Mouse (Mus musculus) testis, postnatal 10 days (tissue): Measurements from ENCODE around the gene Gnb1.
A peak's percentile ranks its signal among the peaks of the same experiment; 100 is the strongest.

Experiments
- DNase-seq: peaks from one replicate; pipeline ENCODE4 v3.0.0; 2021; ENCODE audit warnings: low spot score

Gnb1 gene

DNA sequence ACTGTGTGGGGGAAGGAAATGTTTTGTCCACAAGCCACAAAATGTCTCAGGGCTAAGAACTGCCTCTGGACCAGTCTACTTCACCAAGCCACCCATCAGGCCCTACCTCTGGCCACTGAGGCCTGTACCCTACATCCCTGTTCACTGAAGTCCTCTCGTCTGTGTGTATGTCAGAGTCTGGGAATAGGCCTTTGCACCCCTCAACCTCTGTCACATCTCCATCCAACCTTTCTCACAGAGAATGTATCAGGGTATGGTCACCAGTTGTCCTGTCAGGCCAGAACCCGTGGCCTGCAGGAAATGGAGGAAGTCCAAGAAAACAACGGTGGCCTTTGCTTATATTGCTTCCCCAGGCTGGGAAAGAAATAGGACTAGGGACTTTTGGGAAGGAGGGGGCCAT is 5.6 kb upstream of the Gnb1 start:
- DNase-seq: no peak

DNA sequence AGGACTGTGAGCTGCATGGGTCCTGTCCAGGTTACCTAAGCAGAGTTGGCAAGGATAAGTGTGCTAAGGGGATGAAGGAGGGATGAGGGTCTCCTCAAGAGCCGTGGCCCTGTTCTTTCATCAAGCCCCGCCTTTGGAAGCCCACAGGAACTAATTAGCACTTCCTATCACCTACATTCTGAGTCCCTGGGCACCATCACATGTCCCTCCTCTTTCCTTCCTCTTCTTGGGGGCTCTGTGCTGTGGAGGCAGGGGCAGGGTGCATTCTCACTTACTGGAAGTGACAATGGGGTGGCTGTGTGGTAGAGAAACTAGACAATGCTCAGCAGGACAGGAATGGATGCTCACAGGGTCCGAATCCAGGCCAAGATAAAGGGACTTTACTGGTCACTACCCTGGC is 3.4 kb upstream of the Gnb1 start:
- no peak for DNase-seq

DNA sequence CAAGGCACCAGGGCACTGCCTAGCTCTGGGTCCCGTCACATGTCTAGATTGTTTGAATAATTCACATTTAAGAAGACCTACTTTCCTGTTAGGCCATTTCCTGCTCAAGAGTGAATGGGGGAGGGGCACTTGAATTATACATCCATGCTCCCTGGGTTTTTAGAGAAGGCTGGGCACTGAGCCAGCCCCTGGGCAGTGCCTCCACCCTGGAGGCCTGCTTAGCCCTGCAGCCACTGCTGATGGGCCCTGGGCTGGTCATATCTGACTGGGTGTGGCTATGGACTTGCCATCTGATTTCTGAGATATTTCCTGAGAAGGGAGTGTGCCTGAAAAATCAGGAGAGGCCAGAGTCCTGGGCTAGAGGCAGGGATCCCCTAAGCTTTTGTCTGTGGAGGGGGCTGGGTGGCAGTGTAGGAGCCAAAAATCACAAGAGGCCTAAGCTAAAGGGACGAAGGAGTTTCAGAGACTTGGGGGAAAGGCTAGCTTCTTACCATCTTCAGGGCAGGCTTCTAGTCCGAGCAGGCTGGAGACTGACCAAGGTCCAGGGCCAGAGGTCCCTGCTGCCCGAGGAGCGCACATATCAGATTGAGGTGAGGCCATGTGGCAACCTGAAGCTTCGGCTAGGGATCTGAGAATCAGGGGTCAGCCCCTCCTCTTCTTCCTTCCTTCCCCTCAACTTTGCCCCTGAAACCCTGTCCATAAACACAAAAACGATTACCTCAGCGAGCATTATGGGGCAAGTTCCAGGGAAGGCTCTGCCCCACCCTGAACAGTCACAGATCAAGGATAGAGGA is 2.7 kb upstream of the Gnb1 start:
- peak; percentile 58 for DNase-seq

DNA sequence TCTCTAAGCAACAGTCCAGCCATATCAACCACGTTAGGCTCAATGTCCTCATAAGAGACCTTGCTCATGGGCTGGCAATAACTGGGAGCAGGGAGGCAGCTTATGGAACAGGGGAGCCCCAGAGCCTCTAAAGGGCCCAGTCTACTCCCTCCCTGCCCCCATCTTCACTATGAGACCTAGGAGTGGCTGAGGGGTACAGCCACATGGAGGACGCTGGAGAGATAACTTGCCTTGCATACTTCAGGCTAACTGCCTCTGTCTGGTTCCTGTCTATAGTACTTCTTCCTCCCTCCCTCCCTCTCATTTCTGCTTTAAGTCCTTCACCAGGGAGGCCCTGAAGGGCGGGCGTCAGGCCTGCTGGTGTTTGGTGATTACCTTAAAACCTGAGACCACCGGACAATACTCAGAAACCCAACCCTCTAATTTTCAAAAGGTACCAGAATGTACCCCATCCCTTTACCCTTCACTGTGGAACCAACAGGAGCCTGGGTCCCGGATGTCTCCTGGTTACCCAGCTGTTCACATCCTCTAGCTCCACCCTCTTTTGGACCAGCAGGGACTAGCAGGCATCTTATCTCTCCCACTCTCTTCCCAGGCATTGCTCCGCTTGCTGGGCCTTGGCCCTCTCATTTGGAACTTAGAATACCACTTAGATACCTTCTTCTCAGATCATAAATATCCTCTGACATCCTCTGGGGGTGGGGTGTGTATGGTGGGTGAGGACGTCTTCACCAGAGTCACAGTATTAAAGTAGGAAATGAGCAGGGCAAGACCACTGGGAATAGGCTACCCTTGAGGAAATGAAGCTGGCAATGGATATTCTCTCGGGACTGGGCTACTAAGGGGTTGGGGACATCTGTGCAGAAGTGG is 1.8 kb upstream of the Gnb1 start:
- no peak for DNase-seq

DNA sequence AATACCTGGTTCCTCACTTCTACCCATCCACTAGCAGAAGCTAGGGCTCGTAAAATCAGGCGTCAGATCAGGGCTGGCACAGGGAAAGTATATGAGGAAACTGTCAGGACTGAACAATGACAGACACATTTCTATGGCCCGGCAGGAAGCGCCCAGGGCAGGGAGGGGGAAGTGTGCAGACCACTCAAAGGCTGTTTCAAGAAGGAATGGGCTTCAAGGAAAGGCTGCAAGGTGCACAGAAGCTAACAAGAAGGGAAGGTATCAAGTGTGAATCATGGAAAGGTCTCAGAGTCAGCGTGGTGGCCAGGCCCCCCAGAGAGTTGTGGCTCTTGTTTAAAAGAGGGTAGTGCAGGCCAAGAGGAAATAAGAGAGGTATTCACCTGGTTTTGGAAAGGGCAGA is 705 bp upstream of the Gnb1 start:
- no peak for DNase-seq

DNA sequence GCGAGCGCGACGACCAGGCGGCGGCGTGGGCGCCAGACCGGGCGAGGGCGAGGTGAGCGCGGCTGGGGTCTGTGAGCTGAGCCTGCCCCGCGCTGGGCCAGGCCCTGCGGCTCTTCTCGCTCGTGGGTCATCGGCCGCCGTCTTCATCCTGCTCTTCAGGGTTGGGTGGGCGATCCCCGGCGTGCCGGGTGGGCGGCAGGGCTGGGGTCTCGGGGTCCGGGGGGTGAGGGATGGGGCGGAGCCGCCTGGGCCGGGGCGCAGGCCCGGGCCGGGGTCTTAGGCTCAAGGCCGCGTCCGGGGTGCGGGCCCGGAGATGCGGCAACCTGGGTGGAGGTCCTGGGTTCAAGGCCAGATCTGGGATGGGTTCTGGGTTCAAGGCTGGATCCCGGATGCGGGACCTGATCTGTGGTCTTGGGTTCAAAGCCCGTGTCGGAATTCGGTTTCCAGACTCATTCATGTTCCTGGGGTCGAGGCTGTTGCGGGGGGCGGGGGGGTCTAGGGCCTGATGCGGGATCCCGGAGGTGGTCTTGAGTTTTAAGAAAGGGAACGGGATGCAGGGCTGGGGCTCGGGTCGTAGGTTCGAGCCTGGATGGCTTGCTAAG is 469 bp downstream of the Gnb1 start:
- no peak for DNase-seq

DNA sequence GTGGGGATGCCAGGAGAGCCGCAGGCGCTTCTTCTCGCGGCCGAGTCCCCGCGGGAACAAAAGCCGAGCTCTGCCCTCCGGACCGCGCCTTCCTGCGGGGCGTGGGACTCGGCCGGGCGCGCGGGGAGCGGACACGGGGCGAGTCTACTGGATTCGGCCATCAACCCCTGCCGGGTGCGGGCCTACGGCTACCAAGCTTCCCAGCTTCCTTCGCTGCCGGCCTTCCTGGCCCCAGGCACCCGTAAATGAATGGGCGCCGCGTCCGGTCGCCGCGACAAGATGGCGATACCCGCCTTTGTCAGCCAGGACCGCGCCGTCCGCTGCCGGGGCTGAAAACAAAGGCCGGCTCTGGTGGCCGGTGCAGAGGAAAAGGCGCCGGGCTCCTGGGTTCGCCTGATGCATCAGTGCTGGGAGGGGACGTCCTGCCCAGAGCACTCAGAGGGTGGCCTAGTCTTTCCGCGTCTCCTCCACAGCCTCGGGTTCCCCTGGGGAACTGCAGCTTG is 1.0 kb downstream of the Gnb1 start:
- peak; percentile 72 for DNase-seq

DNA sequence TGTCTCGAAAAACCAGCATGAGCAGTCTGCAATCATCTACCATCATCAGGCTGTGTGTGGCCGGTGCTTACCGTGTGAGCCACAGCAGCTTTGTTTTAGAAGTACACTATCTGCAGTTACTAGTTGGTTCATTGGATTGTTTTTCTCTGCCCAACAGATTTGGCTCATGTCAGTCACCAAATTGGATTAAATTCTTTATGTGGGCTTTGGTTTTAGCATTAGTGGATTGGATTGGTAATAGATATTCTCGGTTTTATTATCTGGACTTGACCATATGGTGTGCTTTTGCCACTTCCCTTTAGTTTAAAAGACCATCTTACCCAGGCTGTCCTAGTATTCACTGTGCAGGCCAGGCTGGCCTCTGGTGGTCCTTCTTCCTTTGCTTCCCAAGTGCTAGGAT is 3.7 kb downstream of the Gnb1 start:
- no peak for DNase-seq

DNA sequence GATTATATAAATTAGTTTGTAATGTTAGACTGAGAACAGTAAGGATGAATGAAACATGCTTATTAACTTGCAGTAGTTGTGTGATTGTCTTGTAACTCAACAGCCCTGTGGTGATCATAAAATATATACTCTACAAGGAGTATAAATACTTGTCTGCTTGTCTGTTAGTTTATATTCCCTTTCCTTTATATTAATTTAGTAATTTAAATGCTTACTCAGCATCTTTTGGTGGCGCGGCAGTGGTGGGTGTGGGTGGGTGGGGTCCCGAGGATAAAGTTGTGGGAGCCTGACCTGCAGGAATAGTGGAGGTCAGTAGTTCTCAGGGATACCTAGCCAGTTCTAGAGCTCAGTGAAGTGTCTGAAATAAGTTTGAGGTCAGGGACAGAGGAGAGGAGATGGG is 6.8 kb downstream of the Gnb1 start:
- no peak for DNase-seq

DNA sequence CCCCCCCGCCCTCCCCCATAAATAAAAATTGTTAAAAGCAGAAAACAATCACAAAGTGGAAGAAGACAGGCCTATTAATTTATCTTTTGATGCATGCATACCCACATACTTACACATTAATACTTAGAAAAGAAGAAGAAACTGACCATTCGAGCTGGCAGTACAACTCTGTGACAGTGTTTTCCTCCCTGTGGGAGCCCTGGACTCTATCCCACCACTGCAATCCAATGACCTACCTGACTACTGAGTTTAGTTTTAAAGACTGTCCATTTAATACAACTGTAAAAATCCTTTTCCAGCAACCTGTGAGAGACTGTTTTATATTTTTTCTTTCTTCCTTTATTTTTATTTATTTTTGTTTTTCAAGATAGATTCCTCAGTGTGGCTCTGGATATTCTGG is 10.0 kb downstream of the Gnb1 start:
- DNase-seq: no peak

DNA sequence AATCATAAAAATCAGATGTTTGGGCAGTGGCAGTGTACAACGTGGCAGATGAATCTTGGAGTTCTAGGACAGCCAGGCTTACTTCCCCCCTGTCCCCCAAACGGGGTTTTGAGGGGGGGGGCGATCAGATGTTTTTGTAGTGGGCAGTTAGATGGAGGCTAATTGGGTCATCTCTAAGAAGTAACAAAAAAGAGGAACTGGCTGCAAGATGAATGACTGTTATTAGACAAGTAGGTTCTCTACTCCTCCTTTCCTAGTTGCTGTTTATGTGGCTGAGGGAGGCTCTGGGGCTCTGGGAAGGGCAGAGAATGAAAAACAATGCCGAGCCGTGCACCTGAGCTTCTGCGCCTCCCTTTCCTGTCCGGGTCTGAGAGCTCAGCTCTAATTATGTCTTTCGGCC is 13.9 kb downstream of the Gnb1 start:
- no peak for DNase-seq

DNA sequence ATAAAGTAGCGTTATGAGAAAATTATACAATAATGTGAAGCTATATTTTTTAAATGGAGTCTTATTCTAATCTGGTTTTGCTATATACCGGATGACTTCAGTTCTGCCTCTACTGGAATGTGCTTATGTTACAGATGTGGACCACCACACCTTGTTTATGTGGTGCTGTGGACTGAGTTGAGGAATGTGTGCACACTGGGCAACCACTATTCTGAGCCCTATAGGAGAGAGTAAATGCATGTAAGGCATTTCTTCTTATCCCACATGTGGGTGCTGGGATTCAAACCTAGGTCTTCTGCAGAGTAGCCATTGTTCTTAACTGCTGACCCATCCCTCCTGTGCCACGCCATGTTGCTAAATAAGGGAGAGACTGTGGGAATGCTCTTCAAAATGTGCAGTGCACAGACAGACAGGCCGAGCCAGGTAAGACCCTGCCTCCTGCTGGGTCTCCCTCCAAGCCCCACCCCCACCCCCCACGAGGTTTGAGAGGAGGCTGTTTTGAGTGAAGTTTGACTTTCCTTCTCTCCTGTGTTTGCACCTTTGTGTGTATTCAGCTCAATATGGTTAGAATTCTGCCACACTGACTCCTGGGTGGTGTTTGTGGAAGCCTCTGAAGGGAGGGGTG is 14.6 kb downstream of the Gnb1 start:
- no peak for DNase-seq

DNA sequence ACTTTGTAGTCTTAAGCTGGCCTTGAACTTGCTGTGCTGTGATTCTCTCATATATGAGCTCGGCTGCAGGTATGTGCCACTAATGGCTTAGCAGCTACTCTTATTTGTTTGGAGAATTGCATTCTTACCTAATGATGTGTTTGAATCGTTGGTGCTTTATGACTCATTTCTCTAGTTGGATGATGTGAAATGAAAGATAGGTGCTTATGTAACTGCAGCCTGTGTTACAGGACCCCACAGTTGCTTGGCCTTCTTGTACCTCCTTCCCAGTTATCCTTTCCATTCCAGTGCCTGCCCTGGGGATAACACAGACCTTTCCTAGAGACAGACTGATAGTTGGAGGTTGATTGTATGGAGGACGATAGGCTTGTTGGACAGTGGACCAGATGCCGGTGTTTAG is 17.5 kb downstream of the Gnb1 start:
- no peak for DNase-seq

DNA sequence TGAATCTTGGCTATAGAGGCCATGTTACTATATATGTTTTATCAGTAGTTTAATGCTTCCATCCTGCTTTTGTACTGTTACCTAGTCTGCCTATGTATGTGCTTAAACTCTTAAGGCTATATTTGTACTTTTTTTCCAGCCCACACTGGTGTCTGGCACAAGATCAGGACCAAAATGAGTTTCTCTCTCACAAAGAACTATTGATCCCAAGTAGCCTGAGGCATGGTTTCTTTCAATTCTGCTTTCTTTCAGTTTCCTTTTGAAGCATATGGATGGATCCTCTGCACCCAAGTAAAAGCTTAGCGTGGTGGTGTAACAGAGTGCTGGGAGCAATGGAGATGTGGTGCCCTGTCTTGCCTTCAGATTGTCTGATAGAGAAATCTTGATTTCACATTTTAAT is 19.8 kb downstream of the Gnb1 start:
- DNase-seq: no peak

DNA sequence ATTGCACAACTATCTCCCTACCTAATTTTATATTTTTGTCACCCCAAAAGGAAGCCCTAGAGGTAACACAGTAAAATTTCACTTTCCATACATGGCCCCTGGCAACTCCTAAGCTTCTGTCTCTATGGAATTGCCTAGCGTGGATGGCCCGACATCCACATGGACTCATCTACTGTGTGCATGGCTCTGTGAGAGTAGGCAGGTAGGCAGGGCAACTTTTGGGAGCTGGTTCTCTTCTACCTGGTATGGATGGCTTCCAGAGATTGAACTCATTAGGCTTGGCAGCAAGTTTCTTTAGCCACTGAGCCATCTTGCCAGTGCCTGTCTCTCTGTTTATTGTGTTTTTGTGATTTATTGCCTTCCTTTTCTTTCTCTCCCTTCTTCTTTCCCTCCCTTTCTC is 23.6 kb downstream of the Gnb1 start:
- DNase-seq: no peak

DNA sequence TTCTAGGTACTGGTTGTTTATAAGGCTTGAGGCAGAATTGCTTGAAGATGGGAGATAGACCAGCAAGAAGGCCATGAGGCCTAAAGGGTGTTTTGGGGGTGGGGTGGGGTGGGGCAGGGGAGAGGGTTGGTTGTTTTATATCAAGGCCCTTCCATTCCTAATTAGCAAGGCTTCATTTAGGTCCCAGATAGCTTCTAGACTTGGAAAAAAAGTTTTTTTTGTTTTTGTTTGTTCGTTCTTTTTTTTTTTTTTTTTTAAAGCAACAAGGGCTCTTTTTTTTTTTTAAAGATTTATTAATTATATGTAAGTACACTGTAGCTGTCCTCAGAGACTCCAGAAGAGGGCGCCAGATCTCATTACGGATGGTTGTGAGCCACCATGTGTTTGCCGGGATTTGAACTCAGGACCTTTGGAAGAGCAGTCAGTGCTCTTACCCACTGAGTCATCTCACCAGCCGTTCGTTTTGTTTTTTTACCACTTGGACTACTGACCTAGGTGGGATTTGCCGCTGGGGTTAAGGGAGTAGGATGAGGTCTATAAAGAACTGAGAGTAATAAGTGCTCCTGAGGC is 26.9 kb downstream of the Gnb1 start:
- DNase-seq: no peak

DNA sequence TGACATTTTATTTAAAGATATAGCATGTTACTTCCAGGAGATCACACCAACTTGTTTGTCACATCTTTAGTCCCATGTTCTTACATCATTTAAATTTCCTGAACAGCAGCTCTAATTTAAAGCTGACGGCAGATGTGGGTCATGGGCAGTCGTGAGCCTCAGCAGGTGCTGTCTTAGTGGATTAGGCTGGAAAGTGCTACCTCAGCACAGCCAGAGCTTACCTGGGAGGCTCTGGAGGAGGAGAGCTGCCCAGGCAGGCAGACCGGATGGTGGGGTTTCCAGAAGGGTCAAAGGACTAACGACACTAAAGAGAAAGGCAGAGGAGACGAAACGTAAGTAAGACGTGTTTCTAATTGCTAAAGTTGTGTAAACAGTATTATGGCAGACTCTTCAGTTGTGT is 31.2 kb downstream of the Gnb1 start:
- DNase-seq: no peak

DNA sequence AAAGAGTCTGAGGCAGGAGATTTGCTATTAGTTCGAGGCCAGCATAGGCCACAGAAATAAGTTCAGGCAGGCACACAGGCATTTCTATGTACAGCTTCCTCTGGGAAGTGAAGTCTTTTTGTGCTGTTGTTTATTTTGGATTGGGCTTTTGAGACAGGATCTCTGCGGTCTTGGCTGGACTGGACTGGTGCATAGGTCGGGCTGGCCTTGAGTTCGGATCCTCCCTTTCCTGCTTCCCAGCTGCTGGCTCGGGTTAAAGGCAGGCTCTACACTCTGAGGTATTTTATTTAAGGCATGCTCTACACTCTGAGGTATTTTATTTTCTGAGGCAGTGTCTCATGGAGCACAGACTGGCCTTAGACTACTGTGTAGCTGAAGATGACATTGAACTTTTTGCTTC is 34.6 kb downstream of the Gnb1 start:
- DNase-seq: no peak

DNA sequence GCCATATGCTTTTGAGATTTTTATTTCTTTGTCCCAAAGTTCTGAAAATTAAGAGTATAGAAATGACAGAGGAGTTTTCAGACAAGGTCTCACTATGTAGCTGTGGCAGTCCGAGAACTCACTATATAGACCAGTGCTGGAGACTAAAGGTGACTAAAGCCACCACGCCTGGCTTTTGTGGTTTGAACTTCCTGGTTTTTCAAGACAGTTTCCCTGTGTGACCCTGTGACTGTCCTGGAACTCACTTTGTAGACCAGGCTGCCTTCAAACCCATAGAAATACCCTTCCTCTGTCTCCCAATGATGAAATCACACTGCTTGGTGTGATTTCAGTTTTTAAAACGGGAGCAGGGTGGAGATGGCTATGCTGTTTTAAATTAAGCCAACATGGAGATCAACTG is 38.1 kb downstream of the Gnb1 start:
- DNase-seq: no peak

DNA sequence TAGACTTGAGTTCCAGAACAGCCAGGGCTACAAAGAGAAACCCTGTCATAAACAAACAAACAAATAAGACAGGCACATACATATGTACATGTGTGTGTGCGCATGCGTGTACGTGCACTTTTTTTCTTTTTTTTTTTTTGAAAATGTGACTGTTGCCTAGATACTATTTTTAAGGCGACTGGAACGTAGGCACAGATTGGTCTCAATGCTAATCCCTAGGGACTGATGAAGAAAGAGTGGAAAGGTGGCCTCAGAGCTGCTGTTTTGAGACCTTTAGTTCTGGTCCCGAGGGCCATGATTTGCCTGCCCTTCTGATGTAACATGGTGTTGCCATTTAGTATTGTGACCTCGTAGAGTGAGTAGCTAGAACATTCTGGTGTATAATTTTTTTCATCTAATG is 58.8 kb downstream of the Gnb1 start:
- DNase-seq: no peak

DNA sequence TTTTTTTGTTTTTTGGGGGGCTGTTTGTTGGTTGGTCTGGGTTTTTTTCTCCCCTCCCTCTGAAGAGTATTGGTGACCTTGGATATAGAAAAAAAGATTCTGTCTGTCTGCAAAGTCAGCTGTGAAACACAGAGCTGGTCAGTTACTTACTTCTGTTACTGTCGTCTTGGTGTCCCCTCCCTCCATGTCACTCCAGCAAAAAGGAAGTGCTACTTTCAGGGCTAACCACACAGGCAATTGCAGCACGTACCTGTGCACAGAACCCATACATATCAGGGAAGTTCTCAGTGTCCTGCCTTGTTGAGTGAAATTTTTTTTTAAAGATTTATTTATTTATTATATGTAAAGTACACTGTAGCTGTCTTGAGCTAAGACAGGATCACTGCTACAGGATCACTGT is 59.3 kb downstream of the Gnb1 start:
- no peak for DNase-seq

DNA sequence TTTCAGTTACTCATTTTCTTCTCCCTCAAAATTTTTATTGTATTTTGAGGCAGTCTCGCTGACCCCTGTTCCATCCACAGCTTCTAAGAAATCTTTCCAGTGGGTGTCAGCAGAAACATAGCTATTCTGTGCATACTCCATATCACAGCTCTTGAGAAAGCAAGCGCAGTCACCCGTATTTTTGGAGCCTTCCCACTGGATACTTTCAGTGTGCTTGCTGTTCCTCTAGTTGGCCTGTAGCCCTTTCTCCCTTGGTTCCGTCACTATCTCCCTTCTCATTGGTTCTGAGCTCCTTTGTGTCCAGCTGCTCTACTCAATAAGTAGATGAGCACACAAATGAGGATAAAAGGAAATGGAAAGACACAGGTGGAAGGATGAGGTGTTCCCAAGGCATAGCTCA is 59.9 kb downstream of the Gnb1 start:
- DNase-seq: no peak
